Mouse (Mus musculus) liver, embryonic 14.5 days (tissue): ENCODE data around the gene Rpap3. TPM values are rescaled to one million over a fixed set of nuclear protein-coding genes. Genes with fewer than 3 reads are reported as not detected.

Experiments used
- ATAC-seq: fragments of 200-750 bp; cut with Nextera tagmentation; 2 replicates; pipeline ENCODE4 v1.8.0; 2017; ENCODE audit warnings: moderate number of reproducible peaks, mild to moderate bottlenecking, moderate library complexity; ENCODE audit not compliant: insufficient read depth
- DNase-seq, 3 experiments: peaks; one replicate each; pipeline ENCODE4 v3.0.0-alpha.2; 2012 to 2013; ENCODE audit warnings: low read depth in 3 of 3, low spot score in 3 of 3
- H3K27ac ChIP-seq: fragments of 300-500 bp; sonication (generic); 2 replicates; pipeline ENCODE4 v1.5.1; 2014; ENCODE audit warnings: moderate library complexity, mild to moderate bottlenecking, control low read depth, inconsistent platforms
- H3K27me3 ChIP-seq: fragments of 300-500 bp; sonication (generic); 2 replicates; pipeline ENCODE4 v1.6.1; 2014; ENCODE audit warnings: mild to moderate bottlenecking, low read length, moderate library complexity; ENCODE audit not compliant: control insufficient read depth, insufficient read depth
- H3K36me3 ChIP-seq: fragments of 300-500 bp; sonication (generic); replicated peaks from 2 replicates; pipeline ENCODE4 v1.6.1; 2014; ENCODE audit warnings: low read depth; ENCODE audit not compliant: control insufficient read depth, insufficient read depth
- H3K4me1 ChIP-seq, 2 experiments: fragments of 200-500 bp in 1 of 2; fragments of 300-500 bp in 1 of 2; sonication (generic) in 1 of 2; replicated peaks; 2 replicates each; pipeline ENCODE4 v1.6.1; 2012 to 2014; ENCODE audit warnings: antibody characterized with exemption in 1 of 2, inconsistent platforms in 1 of 2, low read length in 1 of 2; ENCODE audit not compliant: control insufficient read depth in 2 of 2, insufficient read depth in 2 of 2
- H3K4me2 ChIP-seq: fragments of 300-500 bp; sonication (generic); 2 replicates; pipeline ENCODE4 v1.6.1; 2014; ENCODE audit warnings: low read depth, mild to moderate bottlenecking, control low read depth, moderate library complexity
- H3K4me3 ChIP-seq, 2 experiments: fragments of 200-500 bp in 1 of 2; fragments of 300-500 bp in 1 of 2; sonication (generic) in 1 of 2; 2 replicates each; pipeline ENCODE4 v1.5.1; 2012 to 2014; ENCODE audit warnings: low read depth in 2 of 2, low read length in 2 of 2, mild to moderate bottlenecking in 2 of 2, control low read depth in 1 of 2, inconsistent platforms in 1 of 2, moderate library complexity in 1 of 2; ENCODE audit not compliant: insufficient read depth in 1 of 2
- H3K9ac ChIP-seq: fragments of 300-500 bp; sonication (generic); replicated peaks from 2 replicates; pipeline ENCODE4 v1.6.1; 2014; ENCODE audit warnings: mild to moderate bottlenecking, control low read depth, moderate library complexity
- H3K9me3 ChIP-seq: fragments of 300-500 bp; sonication (generic); 2 replicates; pipeline ENCODE4 v1.6.1; 2016; ENCODE audit warnings: low read length, mixed read lengths; ENCODE audit not compliant: control insufficient read depth
- CTCF ChIP-seq: IDR thresholded peaks from 2 replicates; pipeline ENCODE4 v1.5.1; 2016; ENCODE audit warnings: antibody characterized with exemption, low read depth, control low read depth
- EP300 ChIP-seq: IDR thresholded peaks from 2 replicates; pipeline ENCODE4 v1.6.1; 2016; ENCODE audit warnings: antibody characterized with exemption, low read depth
- WGBS: fragments of 180-500 bp; shearing (Covaris S2); extraction: QIAGEN DNeasy Blood & Tissue Kit; methylation state at CpG from one replicate; pipeline ENCODE4 v1.1.7; 2014; ENCODE audit not compliant: insufficient replicate concordance; 5-methylcytosine and 5-hydroxymethylcytosine counted together
- polyA plus RNA-seq, 2 experiments: library from polyadenylated mRNA; depleted of rRNA in 1 of 2; stranded (reverse) in 1 of 2; unstranded in 1 of 2; fragments of >200 nt; fragmentation: Nextera tagmentation in 1 of 2; extraction: Ambion mirVana in 1 of 2; gene quantifications; 2 replicates each; pipeline versions ENCODE4 v1.2.1 to v1.2.3; 2012 to 2014

The Rpap3 gene
- polyA plus RNA-seq, 2 experiments, result 6.8 to 11.2 TPM

DNA sequence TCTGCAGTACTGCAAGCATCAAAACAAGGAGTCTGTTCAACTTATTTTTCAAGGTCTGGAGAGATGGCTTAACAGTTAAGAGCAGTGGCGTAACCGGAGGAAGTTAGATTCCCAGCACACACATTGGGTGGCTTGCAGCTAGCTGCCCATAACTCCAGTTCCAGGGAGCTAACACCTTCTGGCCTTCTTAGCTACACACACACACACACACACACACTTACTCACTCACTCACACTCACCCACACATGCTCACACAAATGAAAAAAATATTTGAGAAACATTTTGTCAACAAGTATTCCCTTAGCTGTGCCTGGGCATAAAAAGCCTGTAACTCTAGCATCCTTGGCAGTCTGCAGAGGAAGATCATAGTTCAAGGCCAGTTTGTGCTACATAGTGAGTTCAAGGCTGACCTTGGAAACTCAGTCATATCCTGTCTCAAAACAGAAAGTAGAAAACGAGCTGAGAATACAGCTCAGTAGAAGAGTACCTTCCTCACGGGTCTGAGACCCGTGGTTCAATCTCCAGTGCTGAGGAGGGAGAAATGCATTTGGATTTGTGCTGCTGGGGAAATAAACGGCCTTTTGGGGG, 19.7 kb upstream of the Rpap3 start:
- Histone ChIP-seq H3K9ac (no peak overlapping the region), H3K9me3 (no peaks in the 10 kb centered on the region), H3K36me3 (no peaks in the 10 kb centered on the region), H3K4me3 (no peak overlapping the region), H3K27me3 (no peaks in the 10 kb centered on the region), H3K4me1 (no peaks in the 10 kb centered on the region), H3K4me2 (no peak overlapping the region), H3K27ac (no peak overlapping the region)
- ATAC-seq (no peak), DNase-seq (no peak)
- TF ChIP-seq CTCF (no peak), EP300 (no peak)
- WGBS, result 37% methylated on average over 6 of the region's 6 CpGs

DNA sequence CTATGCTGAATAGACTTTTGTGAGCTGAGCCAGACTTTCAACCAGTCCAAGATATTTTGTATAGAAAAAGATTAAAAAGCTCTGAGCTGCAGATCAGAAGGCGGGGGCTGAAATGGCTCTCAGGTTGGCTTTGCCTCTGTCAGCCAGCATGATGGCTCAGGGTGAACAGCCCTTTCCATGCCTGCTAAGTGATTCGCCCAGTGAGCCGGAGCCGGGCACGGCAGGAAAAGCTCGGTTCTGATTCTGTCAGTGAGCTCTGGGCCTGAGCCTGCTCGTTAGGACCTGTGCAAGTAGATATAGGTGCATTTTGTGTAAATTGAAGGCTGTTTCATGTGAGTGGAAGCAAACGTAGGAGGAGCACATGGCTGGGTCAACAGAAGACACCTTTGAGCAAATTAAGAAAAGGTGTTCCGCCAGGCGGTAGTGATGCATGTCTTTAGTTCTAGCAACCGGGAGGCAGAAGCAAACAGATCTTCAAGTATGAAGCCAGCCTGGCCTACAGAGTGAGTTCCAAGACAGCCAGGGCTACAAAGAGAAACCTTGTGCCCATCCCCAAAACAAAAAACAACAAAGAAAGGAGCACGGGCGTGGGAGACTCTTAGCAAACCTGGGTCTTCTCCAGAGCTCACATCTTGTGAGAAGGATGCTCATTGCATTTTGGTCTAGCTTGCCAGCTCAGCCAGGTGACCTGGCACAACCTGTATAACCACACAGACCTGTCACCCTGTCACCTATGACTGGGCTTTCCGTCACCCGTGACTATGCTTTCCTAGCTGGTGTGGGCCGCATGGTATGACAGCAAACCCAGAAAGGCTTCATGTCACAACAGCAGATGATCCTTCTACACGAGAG, 18.9 kb upstream of the Rpap3 start:
- DNase-seq (no peak), ATAC-seq (no peak)
- TF ChIP-seq CTCF, result no peak
- no peak for TF ChIP-seq EP300
- WGBS, result 68% methylated on average over 17 of the region's 17 CpGs
- Histone ChIP-seq H3K4me1 (no peaks in the 10 kb centered on the region), H3K4me2 (no peak overlapping the region), H3K27me3 (no peaks in the 10 kb centered on the region), H3K4me3 (no peak overlapping the region), H3K36me3 (no peaks in the 10 kb centered on the region), H3K9ac (no peak overlapping the region), H3K9me3 (no peaks in the 10 kb centered on the region), H3K27ac (no peak overlapping the region)

DNA sequence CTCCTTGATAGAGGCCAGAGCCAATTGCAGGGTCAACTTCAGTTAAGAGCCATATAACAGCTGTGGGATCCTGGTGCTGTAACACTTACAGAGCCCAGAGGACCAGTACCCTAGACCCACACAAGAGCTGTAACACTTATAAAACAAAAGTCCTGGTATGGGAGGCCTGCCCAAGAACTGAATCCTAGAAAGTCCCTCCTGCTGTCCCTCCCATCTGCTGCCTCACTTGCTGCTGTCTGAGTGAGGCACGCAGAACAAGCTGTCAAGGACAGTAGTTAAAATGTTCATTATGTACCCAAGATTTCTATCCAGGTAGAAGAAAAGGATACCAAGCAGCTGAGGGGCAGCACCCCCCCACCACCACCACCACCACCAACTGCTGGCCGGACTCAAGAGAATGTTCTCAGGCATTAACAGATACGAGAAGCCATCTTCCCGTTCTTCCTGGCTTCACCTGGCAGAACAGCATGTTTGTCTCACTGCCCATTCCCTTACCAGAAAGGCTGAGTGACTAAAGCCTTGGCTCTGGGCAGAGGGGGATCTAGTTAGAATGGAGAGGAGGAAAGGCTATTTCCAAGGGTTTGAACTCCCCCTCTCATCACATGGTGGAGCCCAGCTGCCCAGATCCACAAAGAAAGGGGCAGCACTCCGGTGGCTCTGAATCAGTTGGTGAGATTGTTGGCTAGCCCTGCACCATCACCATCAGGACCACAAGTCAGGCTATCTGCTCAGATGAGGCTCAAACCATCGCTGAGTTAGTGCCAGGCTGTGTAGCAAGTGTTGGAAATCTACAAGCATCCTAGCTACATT, 18.1 kb upstream of the Rpap3 start:
- no peak for DNase-seq
- Histone ChIP-seq H3K27ac (no peak overlapping the region), H3K4me2 (no peak overlapping the region), H3K9ac (no peak overlapping the region), H3K36me3 (no peaks in the 10 kb centered on the region), H3K27me3 (no peaks in the 10 kb centered on the region), H3K4me1 (no peaks in the 10 kb centered on the region), H3K9me3 (no peaks in the 10 kb centered on the region), H3K4me3 (no peak overlapping the region)
- TF ChIP-seq CTCF, result no peak
- TF ChIP-seq EP300, result no peak
- WGBS, result 73% methylated on average over 6 of the region's 6 CpGs
- ATAC-seq, result no peak

DNA sequence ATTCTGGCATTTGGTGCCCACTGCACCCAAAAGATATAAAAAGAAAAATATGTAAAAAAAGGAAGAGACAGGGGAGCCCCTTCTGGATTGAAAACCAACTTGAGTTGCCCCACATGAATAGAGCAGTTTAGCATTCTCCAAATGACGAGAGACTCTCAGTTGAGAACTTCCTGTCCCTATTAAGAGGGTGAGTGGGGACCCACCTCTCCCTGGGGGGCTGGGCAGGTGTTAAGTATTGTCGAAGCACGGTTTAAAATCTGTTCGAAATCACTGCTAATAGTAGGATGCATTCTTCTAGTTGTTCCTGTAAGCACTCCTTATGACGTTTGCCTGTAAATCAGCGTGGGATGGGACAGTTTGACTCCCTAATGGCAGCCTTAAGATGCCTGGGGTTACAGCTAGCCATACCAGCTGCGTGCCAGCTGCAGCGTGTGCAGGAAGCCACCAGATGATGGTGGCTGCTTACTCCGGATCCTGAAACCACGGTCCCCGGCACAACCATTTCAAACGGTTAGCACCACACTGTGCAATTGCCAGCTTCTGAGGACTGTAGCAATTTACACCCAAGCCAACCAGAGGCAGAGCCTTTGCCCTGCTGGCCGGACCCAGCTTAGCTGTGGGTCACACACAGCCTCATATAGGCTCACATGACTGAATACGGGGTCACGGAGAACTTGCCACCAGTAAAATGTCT, 15.5 kb upstream of the Rpap3 start:
- H3K36me3 ChIP-seq, result no peaks in the 10 kb centered on the region
- no peak overlapping the region for H3K9ac ChIP-seq
- ATAC-seq (no peak), DNase-seq (no peak)
- no peak overlapping the region for H3K27ac ChIP-seq
- TF ChIP-seq EP300, result no peak
- TF ChIP-seq CTCF, result no peak
- no peaks in the 10 kb centered on the region for H3K4me1 ChIP-seq
- no peak overlapping the region for H3K4me2 ChIP-seq
- 56% methylated on average over 15 of the region's 15 CpGs for WGBS
- no peak overlapping the region for H3K4me3 ChIP-seq
- no peaks in the 10 kb centered on the region for H3K27me3 ChIP-seq
- no peaks in the 10 kb centered on the region for H3K9me3 ChIP-seq
